Mouse (Mus musculus): ENCODE measurements at regions not wholly inside any gene's neighbourhood (a gene's known extent, or its start where the extent isn't known, plus 50 kb on each side); places are given as distances from the start of the nearest gene placed in this dataset.

- Histone ChIP-seq H3K4me3 (ENCODE audit: low read depth, low read length) (no peak overlapping the region), H3K27ac (ENCODE audit: low read depth) (no peak overlapping the region), H3K9ac (no peak overlapping the region), H3K4me2 (no peak overlapping the region), H3K4me1 (ENCODE audit: insufficient read depth) (no peaks in the 10 kb centered on the region), H3K27me3 (ENCODE audit: insufficient read depth, low read length) (no peaks in the 10 kb centered on the region), H3K36me3 (ENCODE audit: insufficient read depth) (no peaks in the 10 kb centered on the region), H3K9me3 (ENCODE audit: low read depth, low read length) (0 out of 2 replicates have a peak, but pooled peaks cover 3% of the 10 kb centered on the region)
- peak; percentile 73 for ATAC-seq (ENCODE audit: insufficient read depth)
- WGBS = 56% methylated on average over 6 of the region's 6 CpGs
- peak; percentile 50 for DNase-seq
- no peak for TF ChIP-seq CTCF (IDR thresholded peaks at IDR 0.05; ENCODE audit: low read depth)
Observed at GRCm38 (mm10) chr8:92522519-92522918, 151.6 kb upstream of the Irx6 start.

GRCm38 (mm10) chr8:92529756-92530155, 144.3 kb upstream of the Irx6 start:
- WGBS = 46% methylated on average over 11 of the region's 11 CpGs
- no peak overlapping the region for H3K4me3 ChIP-seq (ENCODE audit: low read depth, low read length)
- no peak overlapping the region for H3K27ac ChIP-seq (ENCODE audit: low read depth)
- ATAC-seq (ENCODE audit: insufficient read depth) (no peak), DNase-seq (no peak)
- H3K27me3 ChIP-seq (ENCODE audit: insufficient read depth, low read length) = no peaks in the 10 kb centered on the region
- no peaks in the 10 kb centered on the region for H3K36me3 ChIP-seq (ENCODE audit: insufficient read depth)
- no peak for TF ChIP-seq CTCF (IDR thresholded peaks at IDR 0.05; ENCODE audit: low read depth)
- H3K4me2 ChIP-seq = no peak overlapping the region
- H3K9ac ChIP-seq = no peak overlapping the region
- H3K4me1 ChIP-seq (ENCODE audit: insufficient read depth) = no peaks in the 10 kb centered on the region
- H3K9me3 ChIP-seq (ENCODE audit: low read depth, low read length) = no peaks in the 10 kb centered on the region

GRCm38 (mm10) chr8:92540636-92541035, 133.5 kb upstream of the Irx6 start:
- H3K4me2 ChIP-seq = no peak overlapping the region
- TF ChIP-seq CTCF (IDR thresholded peaks at IDR 0.05; ENCODE audit: low read depth) = no peak
- ATAC-seq (ENCODE audit: insufficient read depth) = no peak
- no peak overlapping the region for H3K27ac ChIP-seq (ENCODE audit: low read depth)
- no peaks in the 10 kb centered on the region for H3K27me3 ChIP-seq (ENCODE audit: insufficient read depth, low read length)
- 40% methylated on average over 2 of the region's 2 CpGs for WGBS
- H3K9ac ChIP-seq = no peak overlapping the region
- H3K9me3 ChIP-seq (ENCODE audit: low read depth, low read length) = no peaks in the 10 kb centered on the region
- H3K36me3 ChIP-seq (ENCODE audit: insufficient read depth) = no peaks in the 10 kb centered on the region
- no peak overlapping the region for H3K4me3 ChIP-seq (ENCODE audit: low read depth, low read length)
- H3K4me1 ChIP-seq (ENCODE audit: insufficient read depth) = no peaks in the 10 kb centered on the region
- DNase-seq = no peak

GRCm38 (mm10) chr8:92545347-92546059, 128.6 kb upstream of the Irx6 start:
- H3K36me3 ChIP-seq (ENCODE audit: insufficient read depth) = no peaks in the 10 kb centered on the region
- 42% methylated on average over 17 of the region's 17 CpGs for WGBS
- H3K4me1 ChIP-seq (ENCODE audit: insufficient read depth) = no peaks in the 10 kb centered on the region
- peak; percentile 37 for DNase-seq
- H3K4me2 ChIP-seq = no peak overlapping the region
- H3K27me3 ChIP-seq (ENCODE audit: insufficient read depth, low read length) = no peaks in the 10 kb centered on the region
- TF ChIP-seq CTCF (IDR thresholded peaks at IDR 0.05; ENCODE audit: low read depth) = no peak
- no peaks in the 10 kb centered on the region for H3K9me3 ChIP-seq (ENCODE audit: low read depth, low read length)
- no peak overlapping the region for H3K4me3 ChIP-seq (ENCODE audit: low read depth, low read length)
- ATAC-seq (ENCODE audit: insufficient read depth) = no peak
- no peak overlapping the region for H3K9ac ChIP-seq
- no peak overlapping the region for H3K27ac ChIP-seq (ENCODE audit: low read depth)

- no peak for ATAC-seq (ENCODE audit: insufficient read depth)
- H3K36me3 ChIP-seq (ENCODE audit: insufficient read depth) = no peaks in the 10 kb centered on the region
- H3K27ac ChIP-seq (ENCODE audit: low read depth) = no peak overlapping the region
- no peak for TF ChIP-seq CTCF (IDR thresholded peaks at IDR 0.05; ENCODE audit: low read depth)
- H3K9me3 ChIP-seq (ENCODE audit: low read depth, low read length) = no peaks in the 10 kb centered on the region
- H3K9ac ChIP-seq = no peak overlapping the region
- no peaks in the 10 kb centered on the region for H3K4me1 ChIP-seq (ENCODE audit: insufficient read depth)
- no peak overlapping the region for H3K4me2 ChIP-seq
- no peak overlapping the region for H3K4me3 ChIP-seq (ENCODE audit: low read depth, low read length)
- WGBS = 83% methylated on average over 12 of the region's 12 CpGs
- H3K27me3 ChIP-seq (ENCODE audit: insufficient read depth, low read length) = no peaks in the 10 kb centered on the region
- no peak for DNase-seq
Observed at GRCm38 (mm10) chr8:92555140-92555539, 118.9 kb upstream of the Irx6 start.

- no peaks in the 10 kb centered on the region for H3K4me1 ChIP-seq (ENCODE audit: insufficient read depth)
- H3K27me3 ChIP-seq (ENCODE audit: insufficient read depth, low read length) = no peaks in the 10 kb centered on the region
- no peak for ATAC-seq (ENCODE audit: insufficient read depth)
- H3K9ac ChIP-seq = no peak overlapping the region
- no peaks in the 10 kb centered on the region for H3K36me3 ChIP-seq (ENCODE audit: insufficient read depth)
- H3K27ac ChIP-seq (ENCODE audit: low read depth) = no peak overlapping the region
- no peak for TF ChIP-seq CTCF (IDR thresholded peaks at IDR 0.05; ENCODE audit: low read depth)
- H3K4me3 ChIP-seq (ENCODE audit: low read depth, low read length) = no peak overlapping the region
- 59% methylated on average over 7 of the region's 7 CpGs for WGBS
- H3K4me2 ChIP-seq = no peak overlapping the region
- DNase-seq = no peak
- H3K9me3 ChIP-seq (ENCODE audit: low read depth, low read length) = no peaks in the 10 kb centered on the region
Observed at GRCm38 (mm10) chr8:92555631-92556030, 118.5 kb upstream of the Irx6 start.

- ATAC-seq (ENCODE audit: insufficient read depth) (no peak), DNase-seq (no peak)
- WGBS = 69% methylated on average over 5 of the region's 5 CpGs
- Histone ChIP-seq H3K4me2 (no peak overlapping the region), H3K4me3 (ENCODE audit: low read depth, low read length) (no peak overlapping the region), H3K27me3 (ENCODE audit: insufficient read depth, low read length) (no peaks in the 10 kb centered on the region), H3K36me3 (ENCODE audit: insufficient read depth) (no peaks in the 10 kb centered on the region), H3K9ac (no peak overlapping the region), H3K9me3 (ENCODE audit: low read depth, low read length) (no peaks in the 10 kb centered on the region), H3K4me1 (ENCODE audit: insufficient read depth) (no peaks in the 10 kb centered on the region), H3K27ac (ENCODE audit: low read depth) (no peak overlapping the region)
- no peak for TF ChIP-seq CTCF (IDR thresholded peaks at IDR 0.05; ENCODE audit: low read depth)
Observed at GRCm38 (mm10) chr8:92562471-92562870, 111.6 kb upstream of the Irx6 start.

Measured in lung, embryonic 14.5 days (tissue).